Mouse (Mus musculus) forebrain, embryonic 16.5 days (tissue): ENCODE data around the gene Cadm4. TPM values are rescaled to one million over a fixed set of nuclear protein-coding genes. Genes with fewer than 3 reads are reported as not detected.
A peak's percentile ranks its signal among the peaks of the same experiment; 100 is the strongest.
"Not testable (repeated sequence)": the region's sequence is repeated elsewhere in the genome, so short reads cannot be mapped to it uniquely, and the experiment has no call there.

Experiments
- ATAC-seq: fragments of 200-750 bp; cut with Nextera tagmentation; 2 replicates; pipeline ENCODE4 v1.8.0; 2017; ENCODE audit warnings: mild to moderate bottlenecking, moderate library complexity
- H3K27ac ChIP-seq: fragments of 300-500 bp; sonication (generic); 2 replicates; pipeline ENCODE4 v1.5.1; 2014; ENCODE audit warnings: low read length, control low read depth
- H3K27me3 ChIP-seq: fragments of 300-500 bp; sonication (generic); replicated peaks from 2 replicates; pipeline ENCODE4 v1.6.1; 2014; ENCODE audit warnings: low read length; ENCODE audit not compliant: control insufficient read depth, insufficient read depth
- H3K36me3 ChIP-seq: fragments of 300-500 bp; sonication (generic); 2 replicates; pipeline ENCODE4 v1.6.1; 2014; ENCODE audit not compliant: control insufficient read depth, insufficient read depth
- H3K4me1 ChIP-seq: fragments of 300-500 bp; sonication (generic); replicated peaks from 2 replicates; pipeline ENCODE4 v1.6.1; 2014; ENCODE audit warnings: low read length; ENCODE audit not compliant: control insufficient read depth, insufficient read depth
- H3K4me2 ChIP-seq: fragments of 300-500 bp; sonication (generic); 2 replicates; pipeline ENCODE4 v1.6.1; 2014; ENCODE audit warnings: mild to moderate bottlenecking, low read length, control low read depth
- H3K4me3 ChIP-seq: fragments of 300-500 bp; sonication (generic); replicated peaks from 2 replicates; pipeline ENCODE4 v1.5.1; 2014; ENCODE audit warnings: mild to moderate bottlenecking, low read length, control low read depth
- H3K9ac ChIP-seq: fragments of 300-500 bp; sonication (generic); replicated peaks from 2 replicates; pipeline ENCODE4 v1.6.1; 2014; ENCODE audit warnings: low read depth, low read length, control low read depth
- H3K9me3 ChIP-seq: fragments of 300-500 bp; sonication (generic); 2 replicates; pipeline ENCODE4 v1.6.1; 2016; ENCODE audit warnings: low read length; ENCODE audit not compliant: control insufficient read depth
- WGBS: fragments of 180-500 bp; shearing (Covaris S2); extraction: QIAGEN DNeasy Blood & Tissue Kit; methylation state at CpG from one replicate; pipeline ENCODE4 v1.1.7; 2014; 5-methylcytosine and 5-hydroxymethylcytosine counted together
- polyA plus RNA-seq: library from polyadenylated mRNA; unstranded; fragments of >200 nt; fragmentation: Nextera tagmentation; extraction: Ambion mirVana; gene quantifications from 2 replicates; pipeline ENCODE4 v1.2.1, GENCODE M21; 2015

Cadm4 gene
- polyA plus RNA-seq, 1 experiment from 2014 or later = 86.8 TPM

DNA sequence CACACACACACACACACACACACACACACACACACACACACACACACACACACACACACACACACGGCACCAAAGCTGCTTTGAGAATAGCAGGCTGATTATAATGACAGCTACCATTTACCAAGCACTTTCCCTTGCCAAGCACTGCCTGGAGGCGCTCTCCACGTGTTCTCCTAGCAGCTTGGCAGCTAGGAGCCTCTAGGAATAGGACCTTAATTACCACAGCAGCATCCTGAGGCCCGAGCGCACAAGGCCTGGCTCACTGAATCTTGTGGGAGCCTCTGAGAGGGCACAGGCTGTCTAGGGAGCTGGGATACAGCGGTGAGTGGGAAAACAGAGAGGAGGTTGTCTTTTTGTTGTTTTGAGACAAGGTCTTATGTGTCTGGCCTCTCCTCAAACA, 35.8 kb downstream of the Cadm4 start:
- no peak overlapping the region for H3K4me2 ChIP-seq
- no peaks in the 10 kb centered on the region for H3K27me3 ChIP-seq
- ATAC-seq = peak; percentile 63
- no peaks in the 10 kb centered on the region for H3K9me3 ChIP-seq
- peaks cover 12% of the 10 kb centered on the region; the same call in 1 of the 2 replicates for H3K36me3 ChIP-seq
- H3K4me1 ChIP-seq = peaks cover 10% of the 10 kb centered on the region
- H3K27ac ChIP-seq = peak overlapping the region; percentile 77
- H3K4me3 ChIP-seq = no peak overlapping the region
- 27% methylated on average over 6 of the region's 6 CpGs for WGBS
- H3K9ac ChIP-seq = peak overlapping the region; percentile 22; the same call in 1 of the 2 replicates

GRCm38 (mm10) chr7:24519130-24519529, 37.3 kb downstream of the Cadm4 start:
- Histone ChIP-seq H3K27ac (no peak overlapping the region), H3K4me1 (peaks cover 10% of the 10 kb centered on the region), H3K9me3 (no peaks in the 10 kb centered on the region), H3K27me3 (no peaks in the 10 kb centered on the region), H3K4me2 (no peak overlapping the region), H3K36me3 (peaks cover 10% of the 10 kb centered on the region; the same call in 1 of the 2 replicates), H3K4me3 (no peak overlapping the region), H3K9ac (no peak overlapping the region)
- WGBS = 16% methylated on average over 3 of the region's 3 CpGs
- no peak for ATAC-seq

GRCm38 (mm10) chr7:24520054-24520453, 38.2 kb downstream of the Cadm4 start:
- H3K9ac ChIP-seq, ATAC-seq, H3K4me1 ChIP-seq, H3K4me2 ChIP-seq, H3K4me3 ChIP-seq, H3K27me3 ChIP-seq, H3K27ac ChIP-seq, H3K9me3 ChIP-seq, H3K36me3 ChIP-seq: not testable (repeated sequence)
- WGBS = 81% methylated on average over 9 of the region's 10 CpGs

- peaks cover 9% of the 10 kb centered on the region for H3K4me1 ChIP-seq
- H3K4me2 ChIP-seq = no peak overlapping the region
- H3K9me3 ChIP-seq = no peaks in the 10 kb centered on the region
- H3K27ac ChIP-seq = no peak overlapping the region
- no peak for ATAC-seq
- WGBS = 65% methylated on average over 5 of the region's 5 CpGs
- no peak overlapping the region for H3K9ac ChIP-seq
- no peak overlapping the region for H3K4me3 ChIP-seq
- 0 out of 2 replicates have a peak, but pooled peaks cover 3% of the 10 kb centered on the region for H3K36me3 ChIP-seq
- H3K27me3 ChIP-seq = no peaks in the 10 kb centered on the region
These were observed 41.0 kb downstream of the Cadm4 start for GRCm38 (mm10) chr7:24522805-24523204.

- H3K9me3 ChIP-seq = no peaks in the 10 kb centered on the region
- no peak overlapping the region for H3K9ac ChIP-seq
- no peak for ATAC-seq
- H3K27ac ChIP-seq = no peak overlapping the region
- H3K4me1 ChIP-seq = peaks cover 6% of the 10 kb centered on the region; the same call in 1 of the 2 replicates
- no peak overlapping the region for H3K4me3 ChIP-seq
- WGBS = 90% methylated on average over 6 of the region's 6 CpGs
- H3K4me2 ChIP-seq = no peak overlapping the region
- H3K36me3 ChIP-seq = 0 out of 2 replicates have a peak, but pooled peaks cover under 1% of the 10 kb centered on the region
- H3K27me3 ChIP-seq = no peaks in the 10 kb centered on the region
These were observed 41.9 kb downstream of the Cadm4 start for GRCm38 (mm10) chr7:24523723-24524122.

DNA sequence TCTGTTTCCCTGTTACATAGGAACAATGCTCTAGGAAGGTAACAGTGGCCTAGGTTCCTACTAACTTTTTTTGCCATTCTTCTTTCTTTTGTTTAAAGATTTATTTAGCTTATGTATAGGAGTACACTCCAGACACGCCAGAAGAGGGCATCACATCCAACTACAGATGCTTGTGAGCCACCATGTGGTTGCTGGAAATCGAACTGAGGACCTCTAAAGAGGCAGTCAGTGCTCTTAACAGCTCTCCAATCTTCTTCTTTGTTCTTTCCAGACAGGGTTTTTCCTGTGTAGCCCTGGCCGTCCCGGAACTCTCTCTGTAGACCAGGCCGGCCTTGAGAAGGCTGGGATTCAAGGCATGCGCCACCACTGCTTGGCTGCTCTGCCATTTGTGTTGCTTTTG, 43.2 kb downstream of the Cadm4 start:
- Histone ChIP-seq H3K27ac (no peak overlapping the region), H3K4me3 (no peak overlapping the region), H3K9ac (no peak overlapping the region), H3K9me3 (no peaks in the 10 kb centered on the region), H3K36me3 (no peaks in the 10 kb centered on the region), H3K4me1 (peaks cover 13% of the 10 kb centered on the region), H3K4me2 (no peak overlapping the region), H3K27me3 (no peaks in the 10 kb centered on the region)
- no peak for ATAC-seq
- 80% methylated on average over 6 of the region's 6 CpGs for whole genome bisulfite sequencing

- no peak overlapping the region for H3K9ac ChIP-seq
- no peak overlapping the region for H3K4me3 ChIP-seq
- H3K9me3 ChIP-seq = no peaks in the 10 kb centered on the region
- no peak overlapping the region for H3K4me2 ChIP-seq
- 77% methylated on average over 12 of the region's 12 CpGs for WGBS
- no peaks in the 10 kb centered on the region for H3K36me3 ChIP-seq
- peak overlapping the region; percentile 52 for H3K27ac ChIP-seq
- H3K4me1 ChIP-seq = peaks cover 13% of the 10 kb centered on the region
- no peak for ATAC-seq
- no peaks in the 10 kb centered on the region for H3K27me3 ChIP-seq
These were observed 44.0 kb downstream of the Cadm4 start for GRCm38 (mm10) chr7:24525686-24526420.

GRCm38 (mm10) chr7:24528861-24529260, 47.0 kb downstream of the Cadm4 start:
- Histone ChIP-seq H3K4me1 (peaks cover 33% of the 10 kb centered on the region), H3K36me3 (no peaks in the 10 kb centered on the region), H3K4me2 (no peak overlapping the region), H3K4me3 (no peak overlapping the region), H3K9me3 (no peaks in the 10 kb centered on the region), H3K27me3 (no peaks in the 10 kb centered on the region), H3K27ac (no peak overlapping the region), H3K9ac (no peak overlapping the region)
- whole genome bisulfite sequencing = 92% methylated on average over 11 of the region's 11 CpGs
- ATAC-seq = no peak

DNA sequence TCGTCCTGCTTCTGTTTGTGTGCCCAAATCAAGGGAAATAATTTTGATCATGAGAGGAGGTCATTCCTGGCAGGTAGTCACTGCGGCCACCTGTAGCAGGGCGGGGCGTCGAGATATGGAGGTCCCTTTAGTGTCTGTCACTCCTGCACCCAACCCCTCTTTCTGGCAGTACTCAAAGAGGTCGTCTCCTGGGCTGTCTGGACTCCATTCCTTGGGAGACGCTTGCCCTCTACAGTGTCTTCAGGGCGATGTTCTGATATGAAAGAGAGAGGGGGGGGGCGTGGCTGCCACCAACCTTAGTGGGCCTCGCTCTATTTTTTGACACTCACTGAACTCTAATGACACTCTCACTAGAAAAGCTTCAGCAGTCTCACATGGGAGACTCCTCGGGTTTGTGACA, 47.8 kb downstream of the Cadm4 start:
- Histone ChIP-seq H3K9me3 (no peaks in the 10 kb centered on the region), H3K4me1 (peaks cover 38% of the 10 kb centered on the region), H3K27ac (peak overlapping the region; percentile 93), H3K4me2 (peak overlapping the region; percentile 72), H3K27me3 (no peaks in the 10 kb centered on the region), H3K9ac (peak overlapping the region; percentile 76), H3K4me3 (peak overlapping the region; percentile 84), H3K36me3 (no peaks in the 10 kb centered on the region)
- ATAC-seq = no peak
- WGBS = 59% methylated on average over 11 of the region's 11 CpGs
